Mouse (Mus musculus) lung, postnatal 36 days (tissue): Measurements from ENCODE around the gene Gm27021.

Source experiments
- DNase-seq: peaks from one replicate; pipeline ENCODE4 v3.0.0; 2022; ENCODE audit warnings: mixed read lengths

Gm27021 gene

DNA sequence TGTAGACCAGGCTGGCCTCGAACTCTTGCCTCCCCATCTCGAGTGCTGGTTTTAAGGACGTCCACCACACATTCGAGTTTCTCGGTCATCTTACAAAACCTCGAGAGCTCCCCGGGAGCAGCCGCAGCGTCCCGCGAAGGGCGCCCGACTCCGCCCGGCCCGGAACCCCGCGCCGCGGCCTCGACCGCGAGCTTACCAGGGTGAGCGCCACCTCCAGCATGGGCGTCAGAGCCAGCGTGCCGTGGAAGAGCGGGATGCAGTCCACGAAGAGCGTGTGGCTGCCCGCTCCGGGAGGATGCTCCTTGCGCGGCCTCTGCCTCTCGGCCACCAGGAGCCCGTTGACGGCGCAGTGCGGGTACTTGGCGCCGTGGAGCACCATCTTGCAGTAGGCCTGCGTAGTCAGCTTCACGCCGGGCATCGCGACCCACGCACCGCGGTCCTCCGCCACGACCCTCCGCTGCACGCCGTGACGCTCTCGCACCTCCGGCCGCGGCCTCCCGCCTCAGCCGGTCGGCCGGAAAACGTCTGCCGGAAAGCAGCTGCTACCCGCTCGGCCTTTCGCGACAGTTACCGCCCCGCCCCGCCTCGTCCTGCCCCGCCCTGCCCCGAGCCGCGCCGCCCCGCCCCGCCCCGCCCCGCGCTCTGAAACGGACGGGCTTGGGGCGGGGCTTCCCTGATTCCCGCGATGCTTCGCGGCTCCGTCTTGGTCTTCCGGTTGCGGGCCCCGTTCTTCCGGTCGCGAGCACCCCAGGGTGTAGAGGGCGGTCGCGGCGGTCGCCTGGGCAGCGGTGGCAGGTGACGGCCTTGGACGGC is at the start of gene Gm27021, which contains the start of gene Cox4i1:
Gene Gm27021 (minus strand): TSS at position 519 of the 813 bp plus-strand sequence.
Gene Cox4i1 (plus strand): TSS at position 662 of the 813 bp plus-strand sequence.
- peak; percentile 93 for DNase-seq

DNA sequence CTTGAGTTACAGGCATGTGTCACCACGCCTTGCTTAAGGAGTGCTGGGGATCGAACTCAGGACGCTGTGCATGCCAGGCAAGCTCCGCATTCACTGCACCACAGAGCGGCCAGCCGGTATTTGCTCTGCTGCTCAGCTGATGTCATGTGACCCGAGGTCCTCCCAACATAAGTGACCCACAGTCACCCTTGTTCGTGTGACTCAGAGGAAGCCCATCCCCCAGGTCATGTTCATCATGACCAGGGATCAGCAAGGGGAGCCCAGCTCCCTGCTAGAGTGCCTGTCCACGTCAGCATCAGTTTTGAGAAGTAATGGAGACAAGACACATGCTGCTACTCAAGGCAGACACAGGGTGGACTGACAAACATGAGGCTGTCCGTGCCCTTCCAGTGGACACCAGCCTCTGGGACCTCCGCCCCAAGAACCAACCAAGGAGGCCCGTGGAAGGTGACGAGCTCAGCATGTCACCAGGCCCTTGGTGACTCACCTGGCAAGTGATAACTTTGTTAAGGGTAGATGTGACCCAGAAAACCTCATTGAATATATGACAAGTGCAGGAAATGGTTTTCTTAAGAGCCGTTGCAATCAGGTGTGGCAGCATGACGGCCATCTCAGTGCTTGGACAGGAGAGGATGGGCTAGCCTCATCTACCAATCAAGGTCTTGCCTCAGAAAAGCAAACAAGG is 48.3 kb upstream of the Gm27021 start:
- DNase-seq = no peak

DNA sequence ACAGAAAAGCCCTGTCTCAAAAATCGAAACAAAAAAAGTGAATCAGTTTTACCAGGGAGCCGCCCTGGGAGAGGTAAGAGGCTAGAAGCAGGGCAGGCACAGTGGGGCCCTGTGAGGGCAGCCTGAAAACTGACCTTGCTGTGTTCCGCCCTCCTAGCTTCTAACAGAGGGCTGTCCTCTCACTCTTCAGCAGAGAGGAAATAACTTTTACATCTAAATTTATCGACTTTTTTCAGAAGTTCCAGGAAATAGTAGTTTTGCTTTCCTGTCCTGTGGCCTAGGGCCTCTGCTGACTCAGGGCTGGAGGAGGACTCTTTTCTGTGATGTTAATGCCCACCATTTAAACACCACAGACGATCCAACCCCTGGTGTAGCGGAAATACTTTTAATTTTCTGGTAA is 47.3 kb upstream of the Gm27021 start:
- DNase-seq = no peak

DNA sequence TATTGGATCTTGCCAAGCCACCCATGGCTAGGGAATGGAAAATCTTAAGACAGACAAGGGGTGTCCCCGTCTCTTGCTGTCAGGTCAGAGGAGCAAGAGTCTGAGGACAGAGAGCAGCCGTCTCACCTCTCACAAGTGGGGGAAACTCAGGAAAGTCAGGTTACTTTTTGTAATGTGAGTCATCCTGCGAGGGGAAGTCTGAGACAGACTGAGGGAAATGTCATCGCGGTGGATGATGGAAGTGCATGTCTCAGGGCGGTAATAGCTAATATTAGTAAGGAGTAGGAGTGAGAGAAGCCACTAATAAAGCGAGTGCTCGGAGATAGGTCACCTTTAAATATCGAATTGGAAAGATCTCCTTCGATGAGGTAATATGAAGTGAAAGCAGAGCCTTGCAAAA is 41.3 kb upstream of the Gm27021 start:
- no peak for DNase-seq

DNA sequence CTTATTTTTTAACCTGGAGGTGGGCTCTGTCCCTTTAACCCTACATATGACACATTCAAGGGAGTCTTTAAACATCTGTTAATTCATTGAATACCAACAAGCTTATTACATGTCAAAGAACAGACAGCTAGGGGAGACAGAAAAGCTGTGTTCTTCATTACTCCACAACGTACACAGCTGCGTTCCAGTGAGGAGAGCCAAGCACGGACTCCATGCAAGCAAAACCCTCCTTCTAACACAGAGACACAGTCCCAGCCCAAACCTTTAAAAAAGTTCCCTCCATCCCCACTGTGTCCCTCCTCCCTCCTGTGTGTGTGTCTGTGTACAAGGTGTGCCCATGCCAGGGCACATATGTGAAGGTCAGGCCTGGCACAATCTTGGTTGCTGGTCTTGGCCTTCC is 38.3 kb upstream of the Gm27021 start:
- DNase-seq = no peak

DNA sequence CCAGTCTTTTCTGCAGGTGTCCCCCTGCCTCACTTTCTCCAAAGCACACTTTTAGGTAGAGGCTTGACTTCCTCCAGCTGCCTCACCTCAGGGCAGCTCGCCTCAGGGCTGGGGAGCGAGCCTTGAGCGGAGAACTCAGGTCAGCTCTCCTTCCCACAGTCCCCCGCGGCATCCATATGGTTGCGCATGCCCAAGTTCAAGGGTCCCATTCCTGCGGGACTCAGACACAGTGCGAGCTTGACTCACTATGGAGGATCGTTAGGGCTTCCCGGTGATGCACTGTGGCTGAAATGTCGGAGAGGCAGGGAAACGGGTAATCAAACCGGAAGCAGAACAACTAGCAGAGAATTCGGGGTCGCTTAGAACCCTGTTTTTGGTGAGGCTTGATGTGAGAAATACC is 37.3 kb upstream of the Gm27021 start:
- no peak for DNase-seq

DNA sequence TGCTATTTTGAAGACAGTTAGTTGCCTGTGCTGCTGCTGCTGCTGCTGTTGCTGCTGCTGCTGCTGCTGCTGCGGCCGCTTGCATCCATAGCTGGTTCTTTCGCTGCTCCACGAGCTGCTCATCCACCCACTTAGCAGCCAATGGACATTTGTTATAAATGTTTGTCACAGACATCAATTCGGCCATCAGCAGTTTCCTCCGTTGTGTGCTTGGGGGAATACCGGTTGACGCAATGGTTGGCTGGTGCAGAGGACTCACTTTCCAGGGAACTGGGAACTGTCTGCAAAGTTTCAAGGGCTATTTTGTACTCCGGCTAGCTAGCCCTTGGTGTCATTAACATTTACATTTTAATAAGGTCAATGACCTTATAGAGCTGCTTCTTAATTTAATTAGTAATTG is 36.3 kb upstream of the Gm27021 start:
- DNase-seq = peak; percentile 52

DNA sequence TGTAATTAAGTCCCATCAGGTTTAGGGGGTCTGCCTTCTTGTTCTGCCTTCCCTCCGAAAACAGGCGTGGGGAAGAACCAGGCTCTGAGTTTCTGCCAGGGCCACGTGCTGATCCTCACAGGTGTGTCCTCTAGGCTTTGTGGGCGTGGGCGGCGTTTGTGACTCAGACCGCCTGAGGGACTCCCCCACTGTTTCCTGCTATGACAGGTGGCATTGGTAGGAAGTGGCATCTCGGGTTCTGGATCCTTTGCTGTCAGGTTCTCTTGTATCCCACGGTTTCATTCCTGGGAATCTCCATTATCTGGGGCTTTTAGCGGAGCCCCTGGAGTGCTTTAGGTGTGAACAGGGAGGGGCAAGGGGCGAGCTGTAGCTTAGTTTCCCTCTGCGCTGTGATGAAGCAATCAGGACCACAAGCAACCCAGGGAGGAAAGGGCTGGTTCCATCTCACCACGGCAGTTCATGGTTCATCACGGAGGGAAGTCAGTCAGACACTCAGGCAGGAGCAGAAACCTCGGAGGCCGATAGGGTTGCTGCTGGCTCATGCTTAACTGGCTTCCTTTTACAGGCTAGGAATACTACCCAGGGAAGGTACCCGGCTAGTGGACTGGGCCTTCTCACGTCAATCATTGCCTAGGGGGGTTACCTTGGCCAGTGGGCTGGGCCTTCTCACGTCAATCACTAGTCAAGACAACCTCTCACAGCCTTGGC is 34.0 kb upstream of the Gm27021 start:
- DNase-seq = no peak

DNA sequence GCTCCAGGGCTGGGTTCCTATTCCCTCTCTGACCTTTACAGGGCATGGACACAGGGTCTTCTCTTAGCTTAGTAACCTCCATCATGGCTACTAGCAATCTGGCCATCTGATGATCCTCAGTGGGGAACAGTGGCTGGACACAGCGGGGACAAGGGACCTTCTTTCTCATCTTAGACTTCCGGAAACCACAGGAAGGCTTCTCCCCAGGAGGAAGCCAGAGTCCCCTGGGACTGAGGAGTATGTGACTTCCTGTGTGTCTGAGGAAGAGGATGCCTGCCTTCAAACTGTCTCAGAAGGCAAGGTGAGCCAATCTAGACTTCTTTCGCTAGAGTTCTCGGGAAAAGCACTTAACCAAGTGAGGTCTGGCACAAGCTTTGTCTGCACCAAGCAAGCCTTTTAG is 32.2 kb upstream of the Gm27021 start:
- peak; percentile 12 for DNase-seq

DNA sequence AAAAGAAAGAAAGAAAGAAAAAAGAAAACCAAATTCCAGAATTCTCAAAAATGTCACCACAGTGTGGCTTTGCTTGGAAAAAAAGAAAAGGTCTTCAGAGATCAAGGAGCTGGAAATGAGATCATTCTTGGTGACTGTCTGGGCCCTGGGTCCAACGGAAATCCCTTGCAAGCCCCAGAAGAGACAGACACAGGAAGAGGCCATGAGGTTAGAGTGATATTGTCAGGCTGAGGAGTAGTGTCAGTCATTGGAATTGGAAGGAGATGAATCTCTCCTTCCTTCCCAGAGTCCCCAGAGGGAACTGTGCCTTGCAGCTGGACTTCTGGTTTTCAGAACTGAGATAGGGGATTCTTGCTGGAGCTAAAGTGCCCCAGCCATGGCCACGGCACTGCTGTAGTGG is 31.7 kb upstream of the Gm27021 start:
- DNase-seq = no peak

DNA sequence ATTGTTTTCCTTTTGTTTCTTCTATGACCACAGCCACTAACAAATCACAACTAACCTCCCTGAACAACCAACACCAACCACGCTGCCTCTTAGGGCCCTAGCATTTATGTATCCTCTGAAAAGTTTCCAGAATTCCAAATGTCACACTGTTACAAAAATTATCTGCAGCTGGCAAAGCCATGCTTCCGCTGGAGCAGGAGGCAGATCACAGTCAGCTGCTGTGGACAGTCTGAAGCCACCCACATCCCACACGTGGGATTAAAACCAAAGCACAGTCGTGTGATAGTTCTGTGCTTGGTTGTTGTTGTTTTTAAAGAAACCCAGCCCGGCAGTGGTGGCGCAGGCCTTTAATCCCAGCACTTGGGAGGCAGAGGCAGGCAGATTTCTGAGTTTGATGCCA is 31.2 kb upstream of the Gm27021 start:
- peak; percentile 16 for DNase-seq

DNA sequence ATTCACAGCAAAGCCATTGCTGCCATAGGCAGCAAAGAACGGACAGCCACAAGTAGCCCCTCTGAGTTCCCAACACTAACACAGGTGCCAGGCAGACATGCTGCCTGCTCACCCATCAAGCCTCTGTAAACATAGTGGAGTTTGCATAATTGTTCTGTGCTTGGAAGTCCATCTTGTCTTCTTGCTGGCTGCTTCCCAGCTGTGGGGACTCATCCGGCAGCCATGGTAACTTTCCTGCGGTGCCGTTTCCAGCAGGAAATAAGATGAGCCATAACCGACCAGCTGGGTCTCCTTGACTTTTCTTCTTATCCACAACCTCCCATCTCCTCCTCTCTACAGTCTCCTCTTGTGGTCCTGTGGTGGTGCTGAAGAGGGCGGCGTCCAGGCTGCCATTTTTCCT is 30.5 kb upstream of the Gm27021 start:
- peak; percentile 30 for DNase-seq

DNA sequence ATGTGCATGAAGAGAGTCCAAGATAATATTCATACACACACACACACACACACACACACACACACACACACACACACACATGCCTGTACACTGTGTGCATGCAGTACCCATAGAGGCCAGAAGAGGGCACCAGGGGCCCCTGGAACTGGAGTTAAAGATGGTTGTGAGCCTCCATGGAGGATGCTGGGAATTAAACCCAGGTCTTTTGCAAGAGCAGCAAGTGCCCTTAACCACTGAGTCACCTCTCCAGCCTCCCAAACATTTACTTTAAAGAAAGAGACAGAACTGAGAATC is 30.0 kb upstream of the Gm27021 start:
- DNase-seq = peak; percentile 30

DNA sequence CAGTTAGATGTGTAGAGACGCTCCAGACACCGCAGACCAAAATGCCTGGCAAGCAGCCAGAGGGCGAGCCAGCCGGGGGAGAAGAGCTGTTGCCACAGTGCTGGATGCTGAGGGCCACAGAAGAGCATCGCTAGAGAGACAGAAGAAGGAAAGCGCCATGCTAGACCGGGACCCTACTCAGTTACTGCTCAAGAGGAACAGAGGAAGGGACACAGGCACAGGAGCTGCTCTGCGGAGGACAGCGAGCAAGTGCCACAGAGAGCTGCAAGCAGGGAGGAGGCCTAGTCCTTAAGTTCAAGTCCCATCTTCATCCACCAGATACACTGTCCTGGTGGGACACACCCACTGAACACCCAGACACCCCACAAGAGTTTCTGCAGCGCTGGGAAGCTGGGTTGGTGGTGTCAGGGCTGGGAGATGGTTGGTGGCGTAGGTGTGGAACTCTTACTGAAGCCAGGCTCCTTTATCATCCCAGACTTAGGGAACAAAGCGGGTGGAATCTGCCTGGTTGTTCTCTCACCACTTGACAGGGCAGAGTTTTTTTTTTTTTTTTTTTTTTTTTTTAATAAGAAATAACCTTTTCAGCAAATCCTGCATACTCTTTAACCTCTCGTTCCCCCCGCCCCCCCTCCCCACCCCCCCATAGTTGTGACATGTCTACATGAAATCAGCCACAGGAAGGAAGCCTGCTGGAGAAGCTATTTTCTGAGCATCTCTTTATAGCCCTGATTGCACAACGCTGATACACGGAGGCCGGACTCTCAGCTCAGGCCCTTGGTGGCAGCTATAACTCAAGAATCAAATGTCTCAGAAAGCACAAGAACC is 29.5 kb upstream of the Gm27021 start:
- DNase-seq = peak; percentile 62

DNA sequence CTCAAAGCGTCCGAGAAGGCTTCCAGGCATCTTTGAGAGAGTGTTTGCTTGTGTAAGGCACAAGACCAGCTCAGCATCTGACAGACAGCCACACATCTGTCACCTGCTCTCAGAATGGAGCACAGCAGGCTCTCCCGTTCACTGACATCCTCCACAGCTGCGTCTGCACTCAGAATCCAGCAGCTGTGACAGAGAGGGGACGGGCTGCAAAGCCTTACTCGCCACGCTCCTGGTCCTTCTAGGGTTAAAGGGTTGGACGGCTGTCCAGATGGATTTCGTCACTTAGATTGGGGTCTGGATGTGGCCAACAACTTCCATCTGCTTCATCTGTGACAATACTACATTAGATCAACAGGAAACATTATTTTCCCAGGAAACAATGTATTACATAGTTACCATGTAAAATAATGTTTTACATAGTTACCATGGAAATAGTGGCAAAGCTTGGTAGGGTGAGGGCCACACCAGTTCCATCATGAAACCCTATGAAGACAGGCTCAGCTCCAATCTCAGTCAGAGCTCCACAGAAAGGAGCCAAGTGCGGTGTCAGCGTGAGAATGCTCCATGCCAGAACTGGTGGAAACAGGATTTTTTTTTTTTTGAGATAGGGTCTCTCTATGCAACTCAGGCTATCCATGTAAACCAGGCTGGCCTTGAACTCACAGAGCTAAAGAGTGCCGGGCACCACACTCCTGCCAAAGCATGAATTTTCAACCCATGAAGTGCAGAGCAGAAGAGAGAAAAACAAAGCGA is 28.7 kb upstream of the Gm27021 start:
- peak; percentile 47 for DNase-seq

DNA sequence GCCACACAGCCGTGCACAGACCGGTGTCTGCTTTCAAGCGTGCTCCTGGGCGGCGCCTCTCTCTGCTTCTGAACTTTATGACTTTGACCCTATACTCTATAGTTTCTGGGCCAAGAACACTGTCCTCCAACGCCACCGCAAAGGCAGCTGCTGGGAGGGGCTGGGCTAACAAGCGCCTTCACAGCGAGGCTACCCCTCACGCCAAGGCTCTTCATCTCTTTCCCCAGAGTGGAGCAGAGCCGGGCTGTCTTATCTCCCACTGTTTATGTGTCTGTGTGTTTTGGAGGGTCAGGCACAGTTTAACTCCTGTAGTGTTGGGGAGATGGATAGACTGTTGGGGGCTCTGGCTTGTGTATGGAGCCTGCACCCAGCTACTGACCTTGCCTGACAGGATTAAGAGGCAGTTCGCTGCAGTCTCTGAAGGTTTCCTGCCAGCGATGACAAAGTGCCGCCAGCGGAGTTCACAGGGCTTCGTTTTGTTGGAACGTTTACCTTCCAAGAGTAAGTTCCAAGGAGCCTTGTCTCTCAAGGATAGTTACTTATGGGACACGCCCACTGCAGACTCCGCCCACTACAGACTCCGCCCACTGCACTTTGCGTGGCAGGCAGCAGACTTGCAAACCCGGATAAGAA is 26.1 kb upstream of the Gm27021 start:
- peak; percentile 72 for DNase-seq

DNA sequence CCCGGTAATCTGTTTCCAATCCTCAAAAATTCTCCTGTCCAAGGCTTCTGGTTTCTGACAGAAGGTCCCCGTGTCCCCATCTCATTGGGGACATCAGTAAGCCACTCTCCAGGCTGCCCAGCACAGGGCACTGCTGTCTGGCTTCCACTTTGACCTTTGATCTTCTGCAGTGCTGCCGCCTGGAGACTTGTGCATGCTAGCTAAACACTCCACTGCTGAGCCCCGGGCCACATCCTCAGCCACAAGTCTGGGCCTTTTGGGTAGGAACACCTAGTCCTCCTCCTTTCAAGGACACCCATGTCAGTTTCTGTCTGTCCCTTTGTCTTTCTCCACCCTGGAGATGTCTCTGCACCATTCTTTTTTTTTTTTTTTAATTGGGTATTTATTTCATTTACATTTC is 25.1 kb upstream of the Gm27021 start:
- no peak for DNase-seq

DNA sequence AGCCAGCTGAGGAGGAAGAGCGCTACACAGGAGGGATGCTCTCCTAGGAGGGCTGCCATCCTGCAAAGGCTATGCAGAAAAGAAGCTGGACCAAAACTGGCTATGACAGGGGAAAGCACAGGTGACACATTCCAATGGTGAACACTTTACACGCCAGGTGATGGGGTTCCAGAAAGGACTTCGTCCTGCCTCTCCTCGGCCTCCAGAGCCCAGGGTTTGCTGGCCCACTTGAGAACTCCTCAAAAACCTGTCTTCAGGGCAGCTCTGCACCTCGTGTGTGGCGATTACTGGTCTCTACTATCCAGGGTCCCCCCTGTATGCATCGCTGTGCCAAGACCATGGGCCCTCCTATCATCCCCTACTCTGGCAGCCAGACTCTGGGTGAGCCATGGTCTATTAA is 20.6 kb upstream of the Gm27021 start:
- no peak for DNase-seq

DNA sequence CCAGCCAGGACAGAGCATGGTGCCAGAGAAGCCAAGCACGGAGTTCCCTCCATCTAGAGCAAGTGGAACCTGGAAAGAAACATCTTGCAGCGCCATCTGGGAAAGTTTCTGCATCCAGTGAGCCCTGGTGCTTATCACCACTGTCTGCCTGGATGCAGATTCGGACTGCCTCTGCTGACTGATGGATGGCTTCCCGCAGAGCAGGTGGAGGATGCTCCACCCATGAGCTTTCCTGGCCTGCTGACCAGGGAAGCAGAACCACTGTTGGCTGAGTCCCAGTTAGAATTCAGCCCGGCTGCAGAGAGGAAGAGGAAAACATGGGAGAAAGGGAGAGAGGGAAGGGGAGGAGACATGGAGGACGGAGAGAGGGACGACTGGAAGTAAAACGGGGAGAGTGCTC is 19.9 kb upstream of the Gm27021 start:
- DNase-seq = peak; percentile 58

DNA sequence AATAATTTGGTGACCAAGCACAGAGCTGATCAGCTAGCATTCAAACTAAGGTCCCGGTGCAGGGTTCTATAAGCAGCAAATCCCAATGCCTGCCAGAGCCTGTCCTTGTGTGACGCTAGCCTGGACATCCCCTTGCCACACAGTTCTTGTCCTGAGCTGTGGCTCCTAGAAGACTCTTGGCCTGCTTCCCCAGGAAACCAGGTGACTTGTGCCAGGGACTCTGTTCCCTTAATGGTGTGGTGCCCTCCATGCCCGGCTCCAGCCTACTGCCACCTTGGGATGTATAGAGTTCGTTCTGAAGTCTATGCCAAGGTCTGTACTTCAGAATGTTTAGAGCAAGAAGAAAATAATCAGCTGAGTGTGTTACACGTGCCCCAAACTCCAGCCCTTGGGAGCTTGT is 18.7 kb upstream of the Gm27021 start:
- no peak for DNase-seq

DNA sequence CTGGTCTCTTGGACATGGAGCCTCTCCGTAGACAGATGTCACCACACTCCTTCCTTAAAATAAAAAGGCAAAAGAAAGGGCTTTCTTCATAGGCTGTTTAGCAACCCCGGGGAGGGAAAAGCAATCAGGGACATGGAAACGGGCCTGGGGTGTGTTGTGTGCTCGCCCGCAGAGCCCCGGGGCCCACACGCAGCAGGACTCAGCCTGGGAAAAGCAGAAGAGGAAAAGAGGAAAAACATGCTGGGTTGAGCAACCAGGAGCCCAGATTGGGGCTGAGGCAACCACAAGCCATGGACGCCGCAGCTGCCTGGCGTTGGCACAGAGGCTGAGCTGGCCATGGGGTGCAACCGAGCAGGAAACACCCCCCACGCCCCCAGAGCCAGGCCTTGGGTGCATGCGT is 18.2 kb upstream of the Gm27021 start:
- DNase-seq = peak; percentile 75

DNA sequence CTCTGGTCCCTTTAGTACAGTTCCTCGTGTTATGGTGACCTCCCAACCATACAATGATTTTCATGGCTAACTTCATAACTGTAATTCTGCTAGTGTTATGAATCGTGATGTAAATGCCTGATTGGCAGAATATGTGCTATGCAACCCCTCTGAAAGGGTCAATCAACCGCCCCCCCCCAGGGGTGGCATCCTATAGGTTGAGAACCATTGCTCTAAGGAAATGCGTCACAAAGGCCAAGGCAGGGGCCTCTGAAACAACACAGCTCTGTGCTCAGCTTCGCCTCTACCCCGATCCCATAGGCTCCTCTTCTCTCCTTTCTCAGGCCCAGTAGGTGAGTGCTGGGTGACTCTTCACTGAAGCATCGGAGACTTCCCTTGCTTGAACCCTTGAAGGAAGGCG is 17.7 kb upstream of the Gm27021 start:
- no peak for DNase-seq
